Mouse (Mus musculus) left cerebral cortex, adult 9 months (tissue): ENCODE measurements around the gene Gm21671.
"Not testable (repeated sequence)": the region's sequence is repeated elsewhere in the genome, so short reads cannot be mapped to it uniquely, and the experiment has no call there.

Source experiments
- DNase-seq, 2 experiments: peaks; one replicate each; pipeline ENCODE4 v3.0.0; 2022; ENCODE audit warnings: low spot score in 2 of 2

The Gm21671 gene

DNA sequence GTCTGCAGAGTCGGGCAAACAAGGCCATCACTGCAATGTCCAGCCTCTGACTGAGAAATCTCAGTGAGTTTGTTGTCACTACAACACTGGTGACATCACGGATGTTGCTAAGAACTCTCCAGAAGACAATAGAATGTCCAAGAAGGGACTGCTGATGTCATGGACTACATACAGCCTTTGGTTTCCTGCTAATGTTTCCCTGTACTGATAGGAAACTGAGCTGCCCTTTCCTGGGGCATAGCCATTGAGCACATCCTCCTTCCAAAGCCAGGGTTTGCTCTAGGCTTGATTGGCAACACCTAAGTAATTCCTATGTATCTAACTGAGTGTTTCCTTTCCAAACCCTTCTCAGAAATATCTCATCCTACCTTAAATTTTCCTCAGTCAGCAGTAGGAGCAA is at the start of gene Gm21671:
Gene Gm21671 (minus strand): TSS at position 101 of the 400 bp plus-strand sequence.
- DNase-seq = not testable (repeated sequence)

DNA sequence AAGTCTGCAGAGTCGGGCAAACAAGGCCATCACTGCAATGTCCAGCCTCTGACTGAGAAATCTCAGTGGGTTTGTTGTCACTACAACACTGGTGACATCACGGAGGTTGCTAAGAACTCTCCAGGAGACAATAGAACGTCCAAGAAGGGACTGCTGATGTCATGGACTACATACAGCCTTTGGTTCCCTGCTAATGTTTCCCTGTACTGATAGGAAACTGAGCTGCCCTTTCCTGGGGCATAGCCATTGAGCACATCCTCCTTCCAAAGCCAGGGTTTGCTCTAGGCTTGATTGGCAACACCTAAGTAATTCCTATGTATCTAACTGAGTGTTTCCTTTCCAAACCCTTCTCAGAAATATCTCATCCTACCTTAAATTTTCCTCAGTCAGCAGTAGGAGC is 34.3 kb upstream of the Gm21671 start, which contains the start of gene Gm21698:
Gene Gm21698 (minus strand): TSS at position 101 of the 400 bp plus-strand sequence.
- not testable (repeated sequence) for DNase-seq

DNA sequence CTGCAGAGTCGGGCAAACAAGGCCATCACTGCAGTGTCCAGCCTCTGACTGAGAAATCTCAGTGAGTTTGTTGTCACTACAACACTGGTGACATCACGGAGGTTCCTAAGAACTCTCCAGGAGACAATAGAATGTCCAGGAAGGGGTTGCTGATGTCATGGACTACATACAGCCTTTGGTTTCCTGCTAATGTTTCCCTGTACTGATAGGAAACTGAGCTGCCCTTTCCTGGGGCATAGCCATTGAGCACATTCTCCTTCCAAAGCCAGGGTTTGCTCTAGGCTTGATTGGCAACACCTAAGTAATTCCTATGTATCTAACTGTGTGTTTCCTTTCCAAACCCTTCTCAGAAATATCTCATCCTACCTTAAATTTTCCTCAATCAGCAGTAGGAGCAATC is 18.3 kb upstream of the Gm21671 start, which contains the start of gene Gm21680:
Gene Gm21680 (minus strand): TSS at position 101 of the 400 bp plus-strand sequence.
- DNase-seq = not testable (repeated sequence)

DNA sequence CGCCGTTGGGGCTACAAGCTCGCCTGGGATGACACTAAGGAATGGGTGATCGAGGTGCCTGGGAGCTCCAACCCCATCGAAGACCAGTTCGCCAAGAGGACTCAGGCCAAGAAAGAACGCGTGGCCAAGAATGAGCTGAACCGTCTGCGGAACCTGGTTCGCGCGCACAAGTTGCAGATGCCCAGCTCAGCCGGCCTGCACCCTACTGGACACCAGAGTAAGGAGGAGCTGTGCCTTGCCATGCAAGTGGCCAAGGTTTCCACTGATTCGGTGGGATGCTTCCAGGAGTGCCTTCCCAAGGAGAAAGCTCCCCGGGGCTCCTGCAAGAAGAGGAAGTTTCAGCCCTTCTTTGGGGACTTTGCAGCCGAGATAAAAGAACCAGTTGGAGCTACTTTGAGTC is 2.8 kb upstream of the Gm21671 start:
- not testable (repeated sequence) for DNase-seq

DNA sequence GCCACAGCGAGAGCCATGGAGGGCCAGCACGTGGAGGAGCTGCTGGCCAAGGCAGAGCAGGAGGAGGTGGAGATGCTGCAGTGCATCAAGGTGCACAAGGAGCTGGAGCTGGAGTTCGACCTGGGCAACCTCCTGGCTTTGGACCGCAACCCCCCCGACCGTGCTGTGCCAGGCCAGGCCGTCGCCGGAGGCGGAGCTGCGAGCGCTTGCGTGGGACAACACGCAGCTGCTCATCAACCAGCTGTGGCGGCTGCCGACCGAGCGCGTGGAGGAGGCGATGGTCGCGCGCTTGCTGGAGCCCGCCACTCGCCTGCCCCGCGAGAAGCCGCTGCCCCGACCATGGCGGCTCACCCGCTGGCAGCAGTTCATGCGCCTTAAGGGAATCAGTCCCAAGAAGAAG is 2.4 kb upstream of the Gm21671 start:
- DNase-seq = not testable (repeated sequence)

DNA sequence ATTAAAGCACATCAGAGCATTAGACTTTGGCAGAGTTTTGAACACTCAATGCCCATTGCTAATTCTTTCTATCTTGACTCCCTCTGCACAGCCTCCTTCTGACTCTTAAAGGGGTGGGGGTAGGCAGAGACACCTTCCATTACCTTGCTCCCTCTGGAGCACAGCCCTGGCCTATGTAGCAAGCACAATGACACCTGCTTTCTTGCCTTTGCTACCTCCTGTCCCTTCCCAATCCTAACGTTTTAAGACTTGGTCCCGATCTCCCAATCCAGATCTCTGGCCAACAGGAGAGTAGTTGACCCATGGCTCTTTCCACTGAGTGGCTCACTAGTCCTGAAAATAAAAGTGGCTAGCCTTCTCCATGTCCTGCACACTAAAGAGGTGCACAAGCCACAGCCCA is 8.8 kb downstream of the Gm21671 start:
- not testable (repeated sequence) for DNase-seq

DNA sequence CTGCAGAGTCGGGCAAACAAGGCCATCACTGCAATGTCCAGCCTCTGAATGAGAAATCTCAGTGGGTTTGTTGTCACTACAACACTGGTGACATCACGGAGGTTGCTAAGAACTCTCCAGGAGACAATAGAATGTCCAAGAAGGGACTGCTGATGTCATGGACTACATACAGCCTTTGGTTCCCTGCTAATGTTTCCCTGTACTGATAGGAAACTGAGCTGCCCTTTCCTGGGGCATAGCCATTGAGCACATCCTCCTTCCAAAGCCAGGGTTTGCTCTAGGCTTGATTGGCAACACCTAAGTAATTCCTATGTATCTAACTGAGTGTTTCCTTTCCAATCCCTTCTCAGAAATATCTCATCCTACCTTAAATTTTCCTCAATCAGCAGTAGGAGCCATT is 11.9 kb downstream of the Gm21671 start, which contains the start of gene Gm21663:
Gene Gm21663 (minus strand): TSS at position 101 of the 400 bp plus-strand sequence.
- DNase-seq = not testable (repeated sequence)
